14 mouse cellular contexts compared by ENCODE assay signal in genomic region chr4:106161592-106161991, GRCm38 (mm10).
DNase-seq lines count a peak whose midpoint lies in the region; ATAC-seq and TF ChIP-seq lines count a peak whose summit lies in the region.
"Had no signal": no experiment of that assay in that cellular context is flagged by ENCODE, and none has a peak within 500 bp of the region (broad histone marks: within the 10 kb centered on the region; RNA-seq: fewer than 3 reads in every experiment).

No protein-coding gene starts in this region.

- H3K27me3 ChIP-seq in forebrain, embryonic 14.5 days (replicated peaks; ENCODE audit: control insufficient read depth, insufficient read depth, low read length): no peaks in the 10 kb centered on the region
- no peaks in the 10 kb centered on the region for H3K27me3 ChIP-seq in forebrain, embryonic 10.5 days (ENCODE audit: poor library complexity, severe bottlenecking)
- H3K27me3 ChIP-seq in liver, embryonic 14.5 days (ENCODE audit: control insufficient read depth, insufficient read depth, low read length): no peaks in the 10 kb centered on the region
- no peaks in the 10 kb centered on the region for H3K27me3 ChIP-seq in liver, embryonic 11.5 days (replicated peaks; ENCODE audit: control insufficient read depth, insufficient read depth, low read length)
- no peaks in the 10 kb centered on the region for H3K27me3 ChIP-seq in Patski
- no peaks in the 10 kb centered on the region for H3K27me3 ChIP-seq in limb, embryonic 10.5 days (ENCODE audit: low read depth, poor library complexity, severe bottlenecking)
- H3K27me3 ChIP-seq: forebrain, embryonic 15.5 days had no signal

- no peak overlapping the region for H3K4me3 ChIP-seq in forebrain, embryonic 14.5 days (ENCODE audit: low read depth, low read length)
- no peak overlapping the region for H3K4me3 ChIP-seq in forebrain, embryonic 10.5 days
- H3K4me3 ChIP-seq in liver, embryonic 14.5 days (ENCODE audit: insufficient read depth in 1 of 2, low read depth in 2 of 2, low read length in 2 of 2): no peak overlapping the region
- no peak overlapping the region for H3K4me3 ChIP-seq in liver, embryonic 11.5 days (ENCODE audit: low read depth, low read length)
- H3K4me3 ChIP-seq in limb, embryonic 10.5 days: no peak overlapping the region
- H3K4me3 ChIP-seq: forebrain, embryonic 15.5 days; heart, embryonic 10.5 days; limb, embryonic 12.5 days; midbrain, embryonic 10.5 days had no signal

- H3K36me3 ChIP-seq in forebrain, embryonic 14.5 days (ENCODE audit: control insufficient read depth, insufficient read depth, low read length): no peaks in the 10 kb centered on the region
- H3K36me3 ChIP-seq in forebrain, embryonic 10.5 days (replicated peaks): no peaks in the 10 kb centered on the region
- H3K36me3 ChIP-seq in liver, embryonic 14.5 days (replicated peaks; ENCODE audit: control insufficient read depth, insufficient read depth, low read depth): no peaks in the 10 kb centered on the region
- H3K36me3 ChIP-seq in liver, embryonic 11.5 days (ENCODE audit: control insufficient read depth, insufficient read depth, low read length): no peaks in the 10 kb centered on the region
- H3K36me3 ChIP-seq in limb, embryonic 10.5 days: 0 out of 2 replicates have a peak, but pooled peaks cover 2% of the 10 kb centered on the region
- H3K36me3 ChIP-seq: forebrain, embryonic 15.5 days; heart, embryonic 10.5 days; limb, embryonic 12.5 days; midbrain, embryonic 10.5 days had no signal

- TF ChIP-seq EP300 in liver, embryonic 14.5 days (IDR thresholded peaks at IDR 0.05; ENCODE audit: low read depth): no peak

- peak; percentile 8 for DNase-seq in forebrain, embryonic 14.5 days (ENCODE audit: low spot score)
- DNase-seq in forebrain, embryonic 10.5 days (ENCODE audit: extremely low spot score, low spot score): no peak
- DNase-seq in liver, embryonic 14.5 days (ENCODE audit: low read depth in 3 of 3, low spot score in 3 of 3): no peak
- no peak for DNase-seq in liver, embryonic 11.5 days (ENCODE audit: low spot score)
- DNase-seq in Patski (ENCODE audit: low read depth, low spot score): no peak
- DNase-seq in limb, embryonic 10.5 days (ENCODE audit: low spot score): no peak
- no peak for DNase-seq in left cerebral cortex, postnatal 10 days (ENCODE audit: extremely low spot score in 1 of 2, low spot score in 2 of 2)
- DNase-seq: adrenal gland, postnatal 14 days; cerebellum, postnatal 36 days had no signal

- intact Hi-C loops in left cerebral cortex, postnatal 10 days (cut with DNase I): no loop called here

- ATAC-seq in forebrain, embryonic 14.5 days: no peak
- no peak for ATAC-seq in liver, embryonic 14.5 days (ENCODE audit: insufficient read depth)
- no peak for ATAC-seq in liver, embryonic 11.5 days (replicated peaks; ENCODE audit: low FRiP score)
- ATAC-seq in Patski: no peak
- no peak for ATAC-seq in inflammation-experienced regulatory T-cells, adult 6 months
- ATAC-seq: forebrain, embryonic 15.5 days had no signal

- H3K27ac ChIP-seq in forebrain, embryonic 14.5 days (ENCODE audit: low read depth, low read length): no peak overlapping the region
- H3K27ac ChIP-seq in forebrain, embryonic 10.5 days: no peak overlapping the region
- no peak overlapping the region for H3K27ac ChIP-seq in liver, embryonic 14.5 days
- no peak overlapping the region for H3K27ac ChIP-seq in liver, embryonic 11.5 days (ENCODE audit: low read depth, low read length)
- peak overlapping the region; percentile 39; the same call in 1 of the 2 replicates for H3K27ac ChIP-seq in limb, embryonic 10.5 days
- H3K27ac ChIP-seq: forebrain, embryonic 15.5 days; heart, embryonic 10.5 days; limb, embryonic 12.5 days; midbrain, embryonic 10.5 days had no signal

- in situ Hi-C loops in Patski (cut with MboI; ENCODE audit: low pct_unique_long_range_greater_than_20kb): no loop called here

- H3K9ac ChIP-seq in forebrain, embryonic 14.5 days (ENCODE audit: low read length): no peak overlapping the region
- H3K9ac ChIP-seq in liver, embryonic 14.5 days (replicated peaks): no peak overlapping the region
- H3K9ac ChIP-seq in liver, embryonic 11.5 days (ENCODE audit: low read depth, low read length): no peak overlapping the region
- H3K9ac ChIP-seq: forebrain, embryonic 15.5 days; limb, embryonic 12.5 days had no signal

- no peaks in the 10 kb centered on the region for H3K4me1 ChIP-seq in forebrain, embryonic 14.5 days (ENCODE audit: control insufficient read depth, insufficient read depth, low read length)
- no peaks in the 10 kb centered on the region for H3K4me1 ChIP-seq in forebrain, embryonic 10.5 days
- H3K4me1 ChIP-seq in liver, embryonic 14.5 days (replicated peaks; ENCODE audit: control insufficient read depth in 2 of 2, insufficient read depth in 2 of 2, low read length in 1 of 2): peaks cover 0 to 5% of the 10 kb centered on the region in 2 experiments; a peak in 1 of 4 replicates
- no peaks in the 10 kb centered on the region for H3K4me1 ChIP-seq in liver, embryonic 11.5 days (replicated peaks; ENCODE audit: control insufficient read depth, insufficient read depth, low read length)
- peaks cover 13% of the 10 kb centered on the region for H3K4me1 ChIP-seq in limb, embryonic 10.5 days
- H3K4me1 ChIP-seq: forebrain, embryonic 15.5 days; heart, embryonic 10.5 days; midbrain, embryonic 10.5 days had no signal

- TF ChIP-seq CTCF in liver, embryonic 14.5 days (IDR thresholded peaks at IDR 0.05; ENCODE audit: low read depth): peak; percentile 61
- TF ChIP-seq CTCF in Patski (IDR thresholded peaks at IDR 0.05): peak; percentile 32

- CTCF ChIA-PET in Patski (lab: Charles Lee): interaction anchor here (0.8 to 1.0 kb wide), 2 partner anchors 28 to 36 kb away, joined by 3 read pairs; no protein-coding TSS in a partner anchor

- H3K9me3 ChIP-seq in forebrain, embryonic 14.5 days (replicated peaks; ENCODE audit: control insufficient read depth, low read length): no peaks in the 10 kb centered on the region
- H3K9me3 ChIP-seq in forebrain, embryonic 10.5 days: no peaks in the 10 kb centered on the region
- H3K9me3 ChIP-seq in liver, embryonic 14.5 days (ENCODE audit: control insufficient read depth, low read length): no peaks in the 10 kb centered on the region
- no peaks in the 10 kb centered on the region for H3K9me3 ChIP-seq in liver, embryonic 11.5 days (ENCODE audit: control insufficient read depth, low read length)
- H3K9me3 ChIP-seq in limb, embryonic 10.5 days (replicated peaks): no peaks in the 10 kb centered on the region
- H3K9me3 ChIP-seq: forebrain, embryonic 15.5 days; heart, embryonic 10.5 days; midbrain, embryonic 10.5 days had no signal

- whole genome bisulfite sequencing in forebrain, embryonic 14.5 days: 58% methylated on average over 2 of the region's 2 CpGs
- WGBS in forebrain, embryonic 10.5 days: 56% methylated on average over 2 of the region's 2 CpGs
- 35% methylated on average over 2 of the region's 2 CpGs for WGBS in liver, embryonic 14.5 days (ENCODE audit: insufficient replicate concordance)
- 51% methylated on average over 2 of the region's 2 CpGs for WGBS in liver, embryonic 11.5 days
- WGBS in limb, embryonic 10.5 days: 52% methylated on average over 2 of the region's 2 CpGs

- H3K4me2 ChIP-seq in forebrain, embryonic 14.5 days (ENCODE audit: low read length): no peak overlapping the region
- H3K4me2 ChIP-seq in liver, embryonic 14.5 days (ENCODE audit: low read depth): no peak overlapping the region
- no peak overlapping the region for H3K4me2 ChIP-seq in liver, embryonic 11.5 days
- H3K4me2 ChIP-seq: forebrain, embryonic 15.5 days; limb, embryonic 12.5 days had no signal

- POLR2A ChIA-PET in Patski (lab: Charles Lee): no interaction called here
